Mouse (Mus musculus) liver, embryonic 14.5 days (tissue): ENCODE data around the gene Zfp385b. TPM values are rescaled to one million over a fixed set of nuclear protein-coding genes. Genes with fewer than 3 reads are reported as not detected.

Experiments
- ATAC-seq: fragments of 200-750 bp; cut with Nextera tagmentation; 2 replicates; pipeline ENCODE4 v1.8.0; 2017; ENCODE audit warnings: moderate number of reproducible peaks, mild to moderate bottlenecking, moderate library complexity; ENCODE audit not compliant: insufficient read depth
- DNase-seq, 3 experiments: peaks; one replicate each; pipeline ENCODE4 v3.0.0-alpha.2; 2012 to 2013; ENCODE audit warnings: low read depth in 3 of 3, low spot score in 3 of 3
- H3K27ac ChIP-seq: fragments of 300-500 bp; sonication (generic); 2 replicates; pipeline ENCODE4 v1.5.1; 2014; ENCODE audit warnings: moderate library complexity, mild to moderate bottlenecking, control low read depth, inconsistent platforms
- H3K27me3 ChIP-seq: fragments of 300-500 bp; sonication (generic); 2 replicates; pipeline ENCODE4 v1.6.1; 2014; ENCODE audit warnings: mild to moderate bottlenecking, low read length, moderate library complexity; ENCODE audit not compliant: control insufficient read depth, insufficient read depth
- H3K36me3 ChIP-seq: fragments of 300-500 bp; sonication (generic); replicated peaks from 2 replicates; pipeline ENCODE4 v1.6.1; 2014; ENCODE audit warnings: low read depth; ENCODE audit not compliant: control insufficient read depth, insufficient read depth
- H3K4me1 ChIP-seq, 2 experiments: fragments of 200-500 bp in 1 of 2; fragments of 300-500 bp in 1 of 2; sonication (generic) in 1 of 2; replicated peaks; 2 replicates each; pipeline ENCODE4 v1.6.1; 2012 to 2014; ENCODE audit warnings: antibody characterized with exemption in 1 of 2, inconsistent platforms in 1 of 2, low read length in 1 of 2; ENCODE audit not compliant: control insufficient read depth in 2 of 2, insufficient read depth in 2 of 2
- H3K4me2 ChIP-seq: fragments of 300-500 bp; sonication (generic); 2 replicates; pipeline ENCODE4 v1.6.1; 2014; ENCODE audit warnings: low read depth, mild to moderate bottlenecking, control low read depth, moderate library complexity
- H3K4me3 ChIP-seq, 2 experiments: fragments of 200-500 bp in 1 of 2; fragments of 300-500 bp in 1 of 2; sonication (generic) in 1 of 2; 2 replicates each; pipeline ENCODE4 v1.5.1; 2012 to 2014; ENCODE audit warnings: low read depth in 2 of 2, low read length in 2 of 2, mild to moderate bottlenecking in 2 of 2, control low read depth in 1 of 2, inconsistent platforms in 1 of 2, moderate library complexity in 1 of 2; ENCODE audit not compliant: insufficient read depth in 1 of 2
- H3K9ac ChIP-seq: fragments of 300-500 bp; sonication (generic); replicated peaks from 2 replicates; pipeline ENCODE4 v1.6.1; 2014; ENCODE audit warnings: mild to moderate bottlenecking, control low read depth, moderate library complexity
- H3K9me3 ChIP-seq: fragments of 300-500 bp; sonication (generic); 2 replicates; pipeline ENCODE4 v1.6.1; 2016; ENCODE audit warnings: low read length, mixed read lengths; ENCODE audit not compliant: control insufficient read depth
- CTCF ChIP-seq: IDR thresholded peaks from 2 replicates; pipeline ENCODE4 v1.5.1; 2016; ENCODE audit warnings: antibody characterized with exemption, low read depth, control low read depth
- EP300 ChIP-seq: IDR thresholded peaks from 2 replicates; pipeline ENCODE4 v1.6.1; 2016; ENCODE audit warnings: antibody characterized with exemption, low read depth
- WGBS: fragments of 180-500 bp; shearing (Covaris S2); extraction: QIAGEN DNeasy Blood & Tissue Kit; methylation state at CpG from one replicate; pipeline ENCODE4 v1.1.7; 2014; ENCODE audit not compliant: insufficient replicate concordance; 5-methylcytosine and 5-hydroxymethylcytosine counted together
- polyA plus RNA-seq, 2 experiments: library from polyadenylated mRNA; depleted of rRNA in 1 of 2; stranded (reverse) in 1 of 2; unstranded in 1 of 2; fragments of >200 nt; fragmentation: Nextera tagmentation in 1 of 2; extraction: Ambion mirVana in 1 of 2; gene quantifications; 2 replicates each; pipeline versions ENCODE4 v1.2.1 to v1.2.3; 2012 to 2014

Gene Zfp385b
- polyA plus RNA-seq, 2 experiments: 2.8 TPM

- DNase-seq: no peak
- no peaks in the 10 kb centered on the region for H3K4me1 ChIP-seq
- TF ChIP-seq EP300: no peak
- no peak for TF ChIP-seq CTCF
Observed at GRCm38 (mm10) chr2:77742359-77742758, 77.1 kb downstream of the Zfp385b start.

DNA sequence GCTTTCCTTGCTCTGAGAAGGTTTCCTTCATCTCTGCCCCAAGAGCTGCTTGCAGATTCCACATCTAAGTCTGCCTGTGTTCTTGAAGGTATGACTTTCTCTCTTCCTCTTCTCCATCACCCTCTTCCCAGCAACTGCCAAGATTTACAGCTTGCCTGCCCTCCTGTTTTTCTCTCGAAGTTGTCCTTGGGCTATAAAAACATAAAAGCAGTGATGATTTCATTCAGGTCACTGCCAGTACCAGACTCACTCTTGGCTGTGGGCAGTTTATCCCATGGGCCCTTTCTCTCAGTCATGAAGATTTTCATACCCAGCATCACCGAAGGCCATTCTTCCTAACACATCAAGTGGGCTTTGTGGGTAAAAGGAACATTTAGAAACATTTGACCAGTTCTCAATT lies 89.2 kb downstream of the Zfp385b start:
- H3K9ac ChIP-seq: no peak overlapping the region
- H3K4me2 ChIP-seq: no peak overlapping the region
- no peak for TF ChIP-seq CTCF
- no peak for TF ChIP-seq EP300
- no peaks in the 10 kb centered on the region for H3K4me1 ChIP-seq
- no peak overlapping the region for H3K4me3 ChIP-seq
- ATAC-seq (no peak), DNase-seq (no peak)
- H3K36me3 ChIP-seq: no peaks in the 10 kb centered on the region
- H3K27me3 ChIP-seq: no peaks in the 10 kb centered on the region
- WGBS: 39% methylated on average over 2 of the region's 2 CpGs
- no peaks in the 10 kb centered on the region for H3K9me3 ChIP-seq
- H3K27ac ChIP-seq: no peak overlapping the region

More at GRCm38 (mm10) chr2:77742359-77742758, 77.1 kb downstream of the Zfp385b start:
- no peak overlapping the region for H3K27ac ChIP-seq
- no peak overlapping the region for H3K9ac ChIP-seq
- no peaks in the 10 kb centered on the region for H3K36me3 ChIP-seq
- H3K4me3 ChIP-seq: no peak overlapping the region
- no peak overlapping the region for H3K4me2 ChIP-seq
- H3K27me3 ChIP-seq: no peaks in the 10 kb centered on the region
- no peaks in the 10 kb centered on the region for H3K9me3 ChIP-seq
- ATAC-seq: no peak
- 45% methylated on average over 4 of the region's 4 CpGs for WGBS

DNA sequence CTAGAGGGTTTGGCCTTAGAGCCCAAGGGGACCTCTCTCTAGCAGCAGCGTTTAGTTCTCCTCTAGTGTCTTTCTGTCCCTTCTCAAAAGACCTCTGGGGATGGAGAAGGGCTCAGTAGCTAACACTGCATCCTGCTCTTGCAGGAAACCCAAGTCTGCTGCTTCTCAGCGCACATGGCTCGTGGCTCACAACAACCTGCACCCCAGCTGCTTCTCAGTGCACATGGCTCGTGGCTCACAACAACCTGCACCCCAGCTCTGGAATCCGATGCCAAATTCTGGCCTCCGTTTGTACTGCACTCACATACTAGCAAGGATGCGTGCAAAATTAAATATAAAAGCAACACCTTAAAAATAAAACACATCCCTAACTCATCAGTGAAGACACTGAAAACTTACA lies 92.6 kb downstream of the Zfp385b start:
- DNase-seq: no peak
- no peak for ATAC-seq
- H3K9me3 ChIP-seq: no peaks in the 10 kb centered on the region
- H3K27me3 ChIP-seq: no peaks in the 10 kb centered on the region
- no peak overlapping the region for H3K9ac ChIP-seq
- 60% methylated on average over 7 of the region's 7 CpGs for WGBS
- no peak overlapping the region for H3K4me2 ChIP-seq
- no peaks in the 10 kb centered on the region for H3K4me1 ChIP-seq
- no peak overlapping the region for H3K4me3 ChIP-seq
- TF ChIP-seq EP300 (no peak), CTCF (no peak)
- no peaks in the 10 kb centered on the region for H3K36me3 ChIP-seq
- no peak overlapping the region for H3K27ac ChIP-seq

GRCm38 (mm10) chr2:77720806-77721205 lies 98.6 kb downstream of the Zfp385b start:
- H3K9ac ChIP-seq: no peak overlapping the region
- no peak overlapping the region for H3K27ac ChIP-seq
- DNase-seq: no peak
- no peaks in the 10 kb centered on the region for H3K9me3 ChIP-seq
- no peak for ATAC-seq
- H3K27me3 ChIP-seq: no peaks in the 10 kb centered on the region
- H3K4me1 ChIP-seq: no peaks in the 10 kb centered on the region
- H3K36me3 ChIP-seq: no peaks in the 10 kb centered on the region
- no peak overlapping the region for H3K4me2 ChIP-seq
- 55% methylated on average over 4 of the region's 4 CpGs for WGBS
- no peak overlapping the region for H3K4me3 ChIP-seq
- TF ChIP-seq CTCF (no peak), EP300 (no peak)

DNA sequence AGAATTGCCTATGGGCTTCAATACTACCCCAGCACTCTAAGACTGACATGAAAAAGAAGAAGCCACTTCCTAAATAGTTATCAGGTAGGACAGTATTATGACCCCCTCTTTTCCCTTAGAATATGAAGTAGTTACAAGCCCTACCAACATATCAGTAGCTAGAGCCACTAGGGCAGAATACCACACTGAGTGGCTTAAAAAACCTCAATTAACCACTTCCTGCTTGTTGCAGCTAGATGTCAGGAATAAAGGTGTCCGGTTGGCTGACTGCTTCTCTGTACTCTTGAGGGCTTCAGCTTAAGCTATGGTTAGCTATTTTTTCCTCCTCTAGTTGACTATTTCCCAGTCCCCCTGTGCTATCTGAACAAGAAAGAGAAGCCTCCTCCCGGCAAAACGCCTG lies 103.1 kb downstream of the Zfp385b start:
- Histone ChIP-seq H3K27ac (no peak overlapping the region), H3K9me3 (no peaks in the 10 kb centered on the region), H3K4me3 (no peak overlapping the region), H3K27me3 (no peaks in the 10 kb centered on the region), H3K36me3 (no peaks in the 10 kb centered on the region), H3K9ac (no peak overlapping the region), H3K4me2 (no peak overlapping the region), H3K4me1 (no peaks in the 10 kb centered on the region)
- ATAC-seq (no peak), DNase-seq (no peak)
- TF ChIP-seq EP300 (no peak), CTCF (no peak)
- WGBS: 15% methylated on average over 3 of the region's 3 CpGs
